Mouse (Mus musculus) bone marrow macrophage, adult 2 months (primary cell): ENCODE results near the gene Lman2l. TPM values are rescaled to one million over a fixed set of nuclear protein-coding genes. Genes with fewer than 3 reads are reported as not detected.

Experiments
- H3K27ac ChIP-seq: 2 replicates; pipeline ENCODE4 v1.5.1; 2012; ENCODE audit warnings: low read depth, low read length; ENCODE audit not compliant: insufficient read depth
- H3K4me1 ChIP-seq: 2 replicates; pipeline ENCODE4 v1.6.1; 2012; ENCODE audit warnings: low read length; ENCODE audit not compliant: control insufficient read depth, insufficient read depth
- H3K4me3 ChIP-seq: 2 replicates; pipeline ENCODE4 v1.5.1; 2012; ENCODE audit warnings: mild to moderate bottlenecking, low read length, moderate library complexity; ENCODE audit not compliant: insufficient read depth
- CTCF ChIP-seq: IDR thresholded peaks from 2 replicates; pipeline ENCODE4 v1.5.1; 2012; ENCODE audit warnings: low read depth, mild to moderate bottlenecking, low read length, moderate library complexity
- POLR2A ChIP-seq: IDR thresholded peaks from 2 replicates; pipeline ENCODE4 v1.6.1; 2012; ENCODE audit warnings: mild to moderate bottlenecking, low read depth, low read length, borderline replicate concordance
- polyA plus RNA-seq: library from polyadenylated mRNA; stranded (reverse); fragments of >200 nt; gene quantifications from 2 replicates; pipeline ENCODE4 v1.2.4, GENCODE M21; 2012; ENCODE audit not compliant: missing spikeins, insufficient read depth, insufficient read length

Lman2l gene
- polyA plus RNA-seq, 1 experiment = 40.8 TPM

DNA sequence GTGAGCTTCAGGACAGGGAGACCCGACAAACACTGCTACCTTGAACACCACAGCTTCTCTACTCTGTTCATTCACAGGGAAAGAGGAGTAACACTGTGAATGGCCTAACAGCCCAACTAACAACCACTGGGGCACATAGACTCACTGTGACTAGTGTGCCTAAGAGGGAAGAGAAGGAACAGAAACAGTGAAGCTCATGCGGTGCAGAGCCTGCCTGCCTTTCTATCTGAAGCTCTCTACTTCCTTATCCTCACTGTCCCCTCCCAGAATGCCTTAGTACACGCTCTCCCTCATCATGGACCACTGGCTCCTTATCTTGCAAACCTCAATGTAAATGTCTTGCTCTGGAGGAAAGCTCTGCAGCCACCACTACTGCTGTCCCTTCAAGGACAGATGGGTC lies 7.8 kb downstream of the Lman2l start:
- H3K4me3 ChIP-seq = no peak overlapping the region
- no peak for TF ChIP-seq POLR2A
- TF ChIP-seq CTCF = no peak
- H3K27ac ChIP-seq = peak overlapping the region; percentile 53
- peaks cover 14% of the 10 kb centered on the region for H3K4me1 ChIP-seq

DNA sequence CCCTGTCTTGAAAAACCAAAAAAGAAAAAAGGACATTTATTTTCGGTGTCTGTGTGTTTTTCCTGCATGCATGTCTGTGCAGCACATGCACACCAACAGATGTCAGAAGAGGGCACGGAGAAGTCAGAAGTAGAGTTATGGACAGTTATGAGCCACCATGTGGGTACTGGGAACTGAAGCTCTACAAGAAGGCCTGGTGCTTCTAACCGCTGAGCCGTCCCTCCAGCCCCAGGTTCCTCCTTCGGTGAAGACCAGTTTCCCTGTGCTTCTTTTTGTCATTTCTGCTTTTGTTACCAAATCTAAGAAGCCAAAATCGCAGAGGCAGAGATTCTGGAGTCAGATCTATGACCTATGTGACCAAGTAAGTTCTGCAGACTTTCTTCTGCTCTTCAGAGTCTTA lies 8.6 kb downstream of the Lman2l start:
- no peak overlapping the region for H3K4me3 ChIP-seq
- peaks cover 14% of the 10 kb centered on the region for H3K4me1 ChIP-seq
- H3K27ac ChIP-seq = peak overlapping the region; percentile 53
- no peak for TF ChIP-seq POLR2A
- TF ChIP-seq CTCF = no peak

DNA sequence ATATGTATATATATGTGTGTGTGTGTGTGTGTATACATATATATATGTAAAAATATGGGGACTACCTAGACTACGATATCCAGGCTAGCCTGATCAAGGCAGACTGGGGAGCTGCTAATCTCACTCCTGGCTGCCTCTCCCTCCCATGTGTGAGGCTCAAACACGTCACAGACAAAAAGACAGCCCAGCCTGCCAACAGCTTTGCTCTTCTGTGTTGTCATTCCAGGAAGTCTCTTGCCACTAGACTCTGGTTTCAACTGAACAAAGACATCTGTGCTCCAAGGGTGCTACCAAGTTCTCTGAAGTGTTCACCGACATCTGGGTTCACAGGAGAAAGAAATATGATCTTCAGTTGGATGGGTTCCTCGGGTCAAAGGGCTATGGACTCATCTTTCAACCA lies 10.0 kb downstream of the Lman2l start:
- Histone ChIP-seq H3K4me3 (no peak overlapping the region), H3K27ac (no peak overlapping the region), H3K4me1 (peaks cover 14% of the 10 kb centered on the region)
- TF ChIP-seq CTCF (no peak), POLR2A (no peak)

DNA sequence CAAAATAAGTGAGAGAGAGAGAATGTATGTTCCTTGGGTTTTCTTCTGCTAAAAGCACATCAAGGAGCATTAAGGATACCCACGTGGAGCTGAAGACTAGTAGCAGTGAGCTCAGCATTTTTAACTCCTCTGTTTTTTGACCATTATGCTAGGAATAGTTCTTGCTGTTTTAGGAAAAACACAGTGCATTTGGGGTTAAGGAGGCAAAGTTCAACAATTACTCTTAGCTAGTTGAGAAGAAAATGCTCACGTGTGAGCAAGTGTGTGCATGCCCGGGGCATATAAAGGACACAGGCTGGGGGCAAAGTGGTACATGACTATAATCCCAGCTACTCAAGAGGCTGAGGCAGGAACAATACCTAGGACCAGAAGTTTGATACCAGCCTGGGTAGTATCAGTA lies 11.5 kb downstream of the Lman2l start:
- Histone ChIP-seq H3K27ac (no peak overlapping the region), H3K4me3 (no peak overlapping the region), H3K4me1 (peaks cover 14% of the 10 kb centered on the region)
- TF ChIP-seq POLR2A (no peak), CTCF (no peak)

DNA sequence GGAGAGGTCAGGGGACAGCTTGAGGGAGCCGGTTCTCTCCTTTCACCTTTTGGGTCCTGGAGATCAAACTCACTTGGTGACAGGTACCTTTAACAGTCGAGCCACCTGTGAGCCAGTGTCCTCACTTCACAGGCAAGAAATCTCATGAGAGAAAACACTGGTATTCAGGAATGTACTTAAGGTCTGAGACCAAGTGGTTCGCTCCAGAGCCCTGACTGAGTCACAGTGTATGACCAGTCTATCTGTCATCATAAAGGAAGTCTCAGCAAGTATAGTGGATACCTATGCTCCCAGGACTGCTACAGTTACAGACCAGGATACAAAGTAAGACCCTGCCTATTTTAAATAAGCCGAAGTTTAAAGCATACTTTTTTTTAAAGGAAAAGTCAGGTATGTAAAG lies 12.1 kb downstream of the Lman2l start:
- no peak overlapping the region for H3K27ac ChIP-seq
- peaks cover 14% of the 10 kb centered on the region for H3K4me1 ChIP-seq
- no peak overlapping the region for H3K4me3 ChIP-seq
- TF ChIP-seq POLR2A (no peak), CTCF (no peak)

DNA sequence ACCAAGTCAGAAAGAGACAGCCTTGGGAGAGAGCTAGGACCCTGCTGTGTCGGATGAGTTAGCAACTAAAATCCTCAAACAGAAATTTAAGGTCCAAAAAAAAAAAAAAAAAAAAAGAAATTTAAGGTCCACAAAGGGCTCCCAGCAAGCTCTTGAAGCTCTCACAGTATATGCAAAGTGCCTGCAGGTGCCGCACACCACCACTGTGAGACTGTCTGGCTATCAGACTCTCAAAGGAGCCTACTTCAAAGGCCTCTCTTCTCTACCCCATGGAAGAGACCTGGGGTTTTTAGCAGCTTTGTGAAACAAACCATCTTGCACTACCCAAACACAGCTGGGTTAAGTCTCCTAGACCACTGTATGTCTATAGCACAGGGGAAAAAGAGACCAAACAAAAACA lies 15.6 kb downstream of the Lman2l start:
- TF ChIP-seq POLR2A = no peak
- TF ChIP-seq CTCF = no peak
- no peak overlapping the region for H3K4me3 ChIP-seq
- H3K27ac ChIP-seq = no peak overlapping the region
- no peaks in the 10 kb centered on the region for H3K4me1 ChIP-seq

DNA sequence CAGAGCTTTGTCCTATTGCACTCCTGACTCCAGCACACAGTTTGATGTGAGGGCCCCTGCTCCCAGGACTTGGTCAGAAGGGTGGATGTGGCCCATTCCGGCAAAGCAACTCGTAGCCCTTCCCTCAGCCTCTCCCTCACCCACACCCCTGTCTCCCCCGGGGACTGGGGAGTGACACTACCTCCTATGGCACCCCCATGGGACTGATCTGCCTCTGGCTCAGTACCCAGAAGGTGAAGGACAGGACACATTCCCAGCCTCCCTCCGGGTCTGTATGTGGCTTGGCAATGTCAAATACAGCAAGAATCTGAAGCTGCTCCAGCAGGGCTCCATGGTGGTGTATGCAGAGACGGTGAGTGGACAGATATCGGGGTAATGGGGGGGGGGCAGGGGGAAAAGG lies 40.5 kb downstream of the Lman2l start:
- Histone ChIP-seq H3K4me1 (no peaks in the 10 kb centered on the region), H3K4me3 (no peak overlapping the region), H3K27ac (no peak overlapping the region)
- TF ChIP-seq POLR2A = no peak
- no peak for TF ChIP-seq CTCF

DNA sequence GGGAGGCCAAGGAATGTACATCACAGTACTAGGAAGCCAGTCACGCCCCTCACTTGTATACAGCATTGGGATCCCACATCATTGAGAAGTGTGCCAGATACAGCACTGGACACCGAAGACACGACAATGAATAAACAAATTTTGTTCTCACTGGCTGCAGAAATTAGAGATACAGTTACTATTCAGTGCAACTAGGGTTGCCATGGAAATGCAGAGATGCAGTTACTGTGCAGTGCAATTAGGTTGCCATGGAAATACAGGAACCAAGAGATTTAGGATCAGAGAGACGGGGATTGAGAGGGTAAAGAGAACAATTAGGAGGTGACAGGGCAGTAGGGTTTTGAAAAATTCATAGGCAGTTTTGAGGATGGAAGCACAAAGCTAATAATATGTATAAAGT lies 43.6 kb downstream of the Lman2l start:
- TF ChIP-seq POLR2A (no peak), CTCF (no peak)
- H3K4me3 ChIP-seq = no peak overlapping the region
- no peaks in the 10 kb centered on the region for H3K4me1 ChIP-seq
- H3K27ac ChIP-seq = no peak overlapping the region

DNA sequence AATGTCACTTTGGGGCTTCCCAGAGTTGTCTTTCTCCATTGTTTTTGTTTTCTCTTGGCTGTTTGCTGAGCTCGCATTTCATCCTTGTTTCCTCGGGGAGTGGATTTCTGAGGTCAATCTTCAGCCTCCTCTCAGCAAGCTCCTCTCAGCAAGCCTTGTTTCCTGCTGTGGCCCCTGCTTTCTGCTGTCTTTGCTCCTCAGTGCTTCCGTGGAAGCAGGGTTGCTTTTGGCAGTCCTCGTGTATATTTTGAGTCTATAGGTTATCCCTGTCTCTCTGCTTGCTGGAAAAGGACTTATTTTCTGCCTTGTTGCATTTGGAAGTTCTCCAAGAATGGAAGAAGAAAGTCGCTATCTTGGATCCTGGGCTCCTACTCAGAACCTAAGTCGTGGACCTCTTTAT lies 48.0 kb downstream of the Lman2l start:
- Histone ChIP-seq H3K4me3 (no peak overlapping the region), H3K4me1 (no peaks in the 10 kb centered on the region), H3K27ac (no peak overlapping the region)
- no peak for TF ChIP-seq POLR2A
- TF ChIP-seq CTCF = no peak

DNA sequence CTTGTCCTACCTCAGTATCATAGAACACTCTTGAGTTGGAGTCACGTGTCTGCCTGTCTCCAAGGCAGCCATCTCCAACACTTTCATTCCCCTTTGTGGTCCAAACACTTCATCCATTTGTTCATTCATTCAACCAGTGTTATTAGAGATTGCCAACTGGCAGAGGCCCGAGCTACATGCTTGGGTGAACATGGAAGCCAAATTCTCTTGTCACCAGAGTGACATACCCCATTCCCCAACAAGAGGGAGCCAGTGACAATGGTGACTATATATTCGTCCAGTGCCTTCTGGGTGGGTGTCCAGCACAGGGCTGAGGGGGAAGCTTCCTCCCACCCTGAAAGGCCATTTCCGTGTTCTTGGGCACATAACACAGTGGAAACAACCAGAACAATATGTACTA lies 65.5 kb downstream of the Lman2l start:
- TF ChIP-seq POLR2A (no peak), CTCF (no peak)
- Histone ChIP-seq H3K27ac (no peak overlapping the region), H3K4me1 (peaks cover 11% of the 10 kb centered on the region), H3K4me3 (no peak overlapping the region)

DNA sequence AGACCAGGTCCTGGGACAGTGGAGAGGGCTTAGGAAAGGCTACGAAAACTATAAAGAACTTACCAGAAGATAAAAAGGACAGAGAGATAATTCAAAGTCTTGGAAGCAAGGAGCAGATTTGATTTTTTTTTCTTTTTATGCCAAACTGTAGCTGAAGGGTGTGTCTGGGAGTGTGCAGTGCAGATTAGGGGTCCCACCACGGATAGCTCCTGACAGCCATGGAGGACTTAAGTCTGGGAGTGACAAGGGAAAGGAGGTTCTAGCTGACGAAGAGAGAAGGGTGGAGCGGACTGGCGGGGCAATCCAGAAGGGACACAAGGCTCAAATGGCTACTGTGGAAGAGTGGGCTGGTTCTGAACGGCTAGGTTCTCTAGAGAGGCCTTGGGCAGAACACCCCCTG lies 66.2 kb downstream of the Lman2l start:
- Histone ChIP-seq H3K4me1 (peaks cover 13% of the 10 kb centered on the region), H3K4me3 (no peak overlapping the region)
- TF ChIP-seq CTCF = no peak

More for the DNA sequence above, 66.2 kb downstream of the Lman2l start:
- H3K27ac ChIP-seq = no peak overlapping the region
